Mouse (Mus musculus) liver, postnatal 0 days (tissue): ENCODE data around the gene Kcnk13. TPM values are rescaled to one million over a fixed set of nuclear protein-coding genes. Genes with fewer than 3 reads are reported as not detected.

ENCODE experiments used
- ATAC-seq: fragments of 200-750 bp; cut with Nextera tagmentation; 2 replicates; pipeline ENCODE4 v1.8.0; 2017; ENCODE audit warnings: mild to moderate bottlenecking, moderate library complexity
- DNase-seq: peaks from one replicate; pipeline ENCODE4 v3.0.0-alpha.2; 2016
- H3K27ac ChIP-seq: fragments of 300-500 bp; sonication (generic); 2 replicates; pipeline ENCODE4 v1.5.1; 2014; ENCODE audit warnings: antibody characterized with exemption, moderate library complexity, mild to moderate bottlenecking, low read depth
- H3K27me3 ChIP-seq: fragments of 300-500 bp; sonication (generic); 2 replicates; pipeline ENCODE4 v1.6.1; 2014; ENCODE audit warnings: low read length, control low read depth, mixed read lengths; ENCODE audit not compliant: insufficient read depth
- H3K36me3 ChIP-seq: fragments of 300-500 bp; sonication (generic); replicated peaks from 2 replicates; pipeline ENCODE4 v1.6.1; 2014; ENCODE audit warnings: mild to moderate bottlenecking, control low read depth, low read length, moderate library complexity, mixed read lengths; ENCODE audit not compliant: insufficient read depth
- H3K4me1 ChIP-seq: fragments of 300-500 bp; sonication (generic); 2 replicates; pipeline ENCODE4 v1.6.1; 2014; ENCODE audit warnings: antibody characterized with exemption, mild to moderate bottlenecking, control low read depth; ENCODE audit not compliant: insufficient read depth
- H3K4me2 ChIP-seq: fragments of 300-500 bp; sonication (generic); 2 replicates; pipeline ENCODE4 v1.6.1; 2014; ENCODE audit warnings: low read depth, mild to moderate bottlenecking, low read length, moderate library complexity, mixed read lengths
- H3K4me3 ChIP-seq: fragments of 300-500 bp; sonication (generic); 2 replicates; pipeline ENCODE4 v1.5.1; 2014; ENCODE audit warnings: low read depth, low read length
- H3K9ac ChIP-seq: fragments of 300-500 bp; sonication (generic); replicated peaks from 2 replicates; pipeline ENCODE4 v1.6.1; 2014; ENCODE audit warnings: mild to moderate bottlenecking, moderate library complexity
- H3K9me3 ChIP-seq: fragments of 300-500 bp; sonication (generic); 2 replicates; pipeline ENCODE4 v1.6.1; 2016; ENCODE audit warnings: mild to moderate bottlenecking, control low read depth, low read length, mixed read lengths
- CTCF ChIP-seq: sonication (generic); IDR thresholded peaks from 2 replicates; pipeline ENCODE4 v1.5.1; 2016; ENCODE audit warnings: antibody characterized with exemption, low read depth
- EP300 ChIP-seq: IDR thresholded peaks from 2 replicates; pipeline ENCODE4 v1.6.1; 2016; ENCODE audit warnings: antibody characterized with exemption, low read depth, mild to moderate bottlenecking
- WGBS: fragments of 180-500 bp; shearing (Covaris S2); extraction: QIAGEN DNeasy Blood & Tissue Kit; methylation state at CpG from one replicate; pipeline ENCODE4 v1.1.7; 2014; ENCODE audit not compliant: insufficient replicate concordance; 5-methylcytosine and 5-hydroxymethylcytosine counted together
- polyA plus RNA-seq: library from polyadenylated mRNA; unstranded; fragments of >200 nt; fragmentation: Nextera tagmentation; extraction: Ambion mirVana; gene quantifications from 2 replicates; pipeline ENCODE4 v1.2.1, GENCODE M21; 2015

Gene Kcnk13
- polyA plus RNA-seq, 1 experiment from 2014 or later: 1.3 TPM

GRCm38 (mm10) chr12:99992362-99992862 lies 28.1 kb downstream of the Kcnk13 start:
- no peak for ATAC-seq

GRCm38 (mm10) chr12:99993146-99993890 lies 29.0 kb downstream of the Kcnk13 start:
- Histone ChIP-seq H3K36me3 (no peaks in the 10 kb centered on the region), H3K4me3 (no peak overlapping the region), H3K27me3 (no peaks in the 10 kb centered on the region), H3K9me3 (0 out of 2 replicates have a peak, but pooled peaks cover 3% of the 10 kb centered on the region), H3K4me2 (no peak overlapping the region), H3K4me1 (no peaks in the 10 kb centered on the region), H3K9ac (no peak overlapping the region), H3K27ac (no peak overlapping the region)
- DNase-seq (no peak), ATAC-seq (no peak)
- TF ChIP-seq EP300: no peak
- TF ChIP-seq CTCF: no peak
- 76% methylated on average over 10 of the region's 10 CpGs for WGBS

More at GRCm38 (mm10) chr12:99992362-99992862, 28.1 kb downstream of the Kcnk13 start:
- Histone ChIP-seq H3K4me3 (no peak overlapping the region), H3K9me3 (0 out of 2 replicates have a peak, but pooled peaks cover 3% of the 10 kb centered on the region), H3K9ac (no peak overlapping the region), H3K27me3 (no peaks in the 10 kb centered on the region), H3K36me3 (no peaks in the 10 kb centered on the region), H3K27ac (no peak overlapping the region), H3K4me1 (no peaks in the 10 kb centered on the region), H3K4me2 (no peak overlapping the region)
- DNase-seq: no peak
- WGBS: 86% methylated on average over 11 of the region's 11 CpGs
- TF ChIP-seq EP300: no peak
- no peak for TF ChIP-seq CTCF

- H3K4me3 ChIP-seq: no peak overlapping the region
- H3K36me3 ChIP-seq: no peaks in the 10 kb centered on the region
- no peak overlapping the region for H3K27ac ChIP-seq
- 81% methylated on average over 5 of the region's 5 CpGs for whole genome bisulfite sequencing
- DNase-seq: no peak
- H3K9me3 ChIP-seq: 0 out of 2 replicates have a peak, but pooled peaks cover 2% of the 10 kb centered on the region
- TF ChIP-seq CTCF: no peak
- TF ChIP-seq EP300: no peak
- ATAC-seq: no peak
- H3K27me3 ChIP-seq: no peaks in the 10 kb centered on the region
- H3K4me1 ChIP-seq: no peaks in the 10 kb centered on the region
- no peak overlapping the region for H3K4me2 ChIP-seq
- H3K9ac ChIP-seq: no peak overlapping the region
Observed at GRCm38 (mm10) chr12:99995951-99996350, 31.7 kb downstream of the Kcnk13 start.

GRCm38 (mm10) chr12:99999726-100000125 lies 35.4 kb downstream of the Kcnk13 start:
- Histone ChIP-seq H3K27ac (no peak overlapping the region), H3K27me3 (no peaks in the 10 kb centered on the region), H3K9me3 (no peaks in the 10 kb centered on the region), H3K36me3 (no peaks in the 10 kb centered on the region), H3K4me3 (no peak overlapping the region), H3K4me1 (no peaks in the 10 kb centered on the region), H3K9ac (no peak overlapping the region), H3K4me2 (no peak overlapping the region)
- TF ChIP-seq CTCF (no peak), EP300 (no peak)
- WGBS: 70% methylated on average over 5 of the region's 5 CpGs
- DNase-seq (no peak), ATAC-seq (no peak)

DNA sequence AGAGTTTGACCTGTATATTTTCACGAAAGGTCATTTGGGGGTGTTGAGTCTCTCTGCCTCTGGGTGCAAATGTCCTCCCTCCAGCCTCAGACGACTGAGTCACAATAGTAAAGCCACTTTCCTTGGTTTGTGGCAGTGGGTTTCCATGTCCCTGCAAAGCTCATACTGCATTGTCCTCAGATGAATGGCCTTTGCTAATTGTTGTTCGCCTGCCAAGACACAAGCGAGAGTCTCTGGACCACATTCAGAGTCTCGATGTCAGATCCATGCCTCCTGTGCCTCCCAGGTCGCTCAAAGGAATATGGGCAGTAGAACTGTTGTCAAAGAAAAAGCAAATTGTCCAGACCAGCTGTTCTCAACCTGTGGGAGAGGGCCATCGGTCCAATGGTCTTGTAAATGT lies 36.1 kb downstream of the Kcnk13 start:
- no peaks in the 10 kb centered on the region for H3K36me3 ChIP-seq
- no peak overlapping the region for H3K27ac ChIP-seq
- no peaks in the 10 kb centered on the region for H3K27me3 ChIP-seq
- ATAC-seq (no peak), DNase-seq (no peak)
- no peak overlapping the region for H3K4me2 ChIP-seq
- no peak overlapping the region for H3K4me3 ChIP-seq
- H3K9ac ChIP-seq: no peak overlapping the region
- 83% methylated on average over 7 of the region's 7 CpGs for WGBS
- H3K4me1 ChIP-seq: no peaks in the 10 kb centered on the region
- H3K9me3 ChIP-seq: no peaks in the 10 kb centered on the region
- TF ChIP-seq EP300: no peak
- TF ChIP-seq CTCF: no peak

GRCm38 (mm10) chr12:100001246-100001645 lies 36.9 kb downstream of the Kcnk13 start:
- H3K4me3 ChIP-seq: no peak overlapping the region
- H3K27me3 ChIP-seq: no peaks in the 10 kb centered on the region
- H3K36me3 ChIP-seq: no peaks in the 10 kb centered on the region
- no peak overlapping the region for H3K27ac ChIP-seq
- TF ChIP-seq CTCF (no peak), EP300 (no peak)
- 78% methylated on average over 3 of the region's 3 CpGs for WGBS
- no peak overlapping the region for H3K4me2 ChIP-seq
- H3K9me3 ChIP-seq: no peaks in the 10 kb centered on the region
- ATAC-seq: no peak
- no peak for DNase-seq
- no peak overlapping the region for H3K9ac ChIP-seq
- H3K4me1 ChIP-seq: no peaks in the 10 kb centered on the region
